Mouse (Mus musculus): ENCODE data around the gene Ppp1r9a. TPM values are rescaled to one million over a fixed set of nuclear protein-coding genes. Genes with fewer than 3 reads are reported as not detected.

Ppp1r9a gene
- polyA plus RNA-seq, 1 experiment from 2014 or later: 37.4 TPM

GRCm38 (mm10) chr6:5075680-5076079 lies 173.0 kb downstream of the Ppp1r9a start:
- Histone ChIP-seq H3K4me1 (ENCODE audit: control insufficient read depth, insufficient read depth, low read length) (no peaks in the 10 kb centered on the region; the same call in 1 of the 2 replicates), H3K4me3 (ENCODE audit: low read depth, low read length) (no peak overlapping the region), H3K27me3 (ENCODE audit: control insufficient read depth, insufficient read depth, low read depth, low read length) (no peaks in the 10 kb centered on the region), H3K4me2 (ENCODE audit: low read length) (no peak overlapping the region), H3K36me3 (ENCODE audit: control insufficient read depth, insufficient read depth, low read length) (no peaks in the 10 kb centered on the region; the same call in 1 of the 2 replicates), H3K9ac (ENCODE audit: low read depth, low read length) (no peak overlapping the region), H3K27ac (ENCODE audit: low read length) (no peak overlapping the region), H3K9me3 (replicated peaks; ENCODE audit: control insufficient read depth, low read length, poor library complexity, severe bottlenecking) (no peaks in the 10 kb centered on the region; the same call in 1 of the 2 replicates)
- ATAC-seq: no peak
- 88% methylated on average over 7 of the region's 7 CpGs for WGBS

DNA sequence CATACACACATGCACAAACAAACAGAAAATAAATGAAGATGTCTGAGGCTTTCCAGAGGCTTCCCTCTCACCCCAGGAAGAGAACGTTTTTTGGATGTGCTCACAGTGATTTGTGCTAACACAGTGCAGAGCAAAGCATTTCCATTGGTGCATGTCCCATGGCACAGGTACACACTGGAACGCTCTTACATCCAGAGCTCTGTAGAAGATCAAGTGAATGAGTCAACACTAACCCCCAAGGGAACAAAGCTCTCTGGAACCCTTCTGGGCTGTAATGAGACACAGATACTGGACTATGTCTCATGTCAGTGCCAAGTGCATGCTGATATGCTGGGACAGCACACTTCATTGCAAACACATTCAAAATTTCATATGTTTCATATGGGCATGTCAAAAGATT lies 175.3 kb downstream of the Ppp1r9a start:
- Histone ChIP-seq H3K27ac (ENCODE audit: low read length) (no peak overlapping the region), H3K4me3 (ENCODE audit: low read depth, low read length) (no peak overlapping the region), H3K27me3 (ENCODE audit: control insufficient read depth, insufficient read depth, low read depth, low read length) (no peaks in the 10 kb centered on the region), H3K36me3 (ENCODE audit: control insufficient read depth, insufficient read depth, low read length) (no peaks in the 10 kb centered on the region; the same call in 1 of the 2 replicates), H3K4me2 (ENCODE audit: low read length) (no peak overlapping the region), H3K9ac (ENCODE audit: low read depth, low read length) (no peak overlapping the region), H3K4me1 (ENCODE audit: control insufficient read depth, insufficient read depth, low read length) (no peaks in the 10 kb centered on the region; the same call in 1 of the 2 replicates), H3K9me3 (replicated peaks; ENCODE audit: control insufficient read depth, low read length, poor library complexity, severe bottlenecking) (no peaks in the 10 kb centered on the region; the same call in 1 of the 2 replicates)
- 75% methylated on average over 2 of the region's 2 CpGs for WGBS
- ATAC-seq: no peak

DNA sequence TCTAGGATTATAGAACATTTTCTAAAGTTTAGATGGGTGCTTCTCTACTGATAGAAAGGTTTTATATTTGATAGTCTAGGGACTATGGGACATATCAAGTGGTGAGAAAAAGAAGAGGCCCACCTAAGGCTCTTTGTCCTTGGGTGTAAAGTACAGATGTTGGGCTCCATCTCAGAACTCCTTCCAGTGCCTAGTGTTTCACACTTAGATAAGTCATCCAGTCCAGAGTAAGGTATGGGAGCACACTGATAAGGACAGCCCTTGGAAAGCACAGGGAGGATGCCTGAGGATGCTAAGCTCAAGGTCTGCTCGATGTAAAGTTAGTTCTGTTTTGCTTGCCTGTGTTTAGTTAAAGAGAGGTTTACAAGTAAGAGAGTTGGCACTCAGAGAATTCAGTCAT lies 176.4 kb downstream of the Ppp1r9a start:
- Histone ChIP-seq H3K9ac (ENCODE audit: low read depth, low read length) (no peak overlapping the region), H3K36me3 (ENCODE audit: control insufficient read depth, insufficient read depth, low read length) (no peaks in the 10 kb centered on the region; the same call in 1 of the 2 replicates), H3K27ac (ENCODE audit: low read length) (no peak overlapping the region), H3K4me2 (ENCODE audit: low read length) (no peak overlapping the region), H3K9me3 (replicated peaks; ENCODE audit: control insufficient read depth, low read length, poor library complexity, severe bottlenecking) (no peaks in the 10 kb centered on the region; the same call in 1 of the 2 replicates), H3K4me1 (ENCODE audit: control insufficient read depth, insufficient read depth, low read length) (no peaks in the 10 kb centered on the region; the same call in 1 of the 2 replicates), H3K27me3 (ENCODE audit: control insufficient read depth, insufficient read depth, low read depth, low read length) (no peaks in the 10 kb centered on the region), H3K4me3 (ENCODE audit: low read depth, low read length) (no peak overlapping the region)
- no peak for ATAC-seq
- WGBS: 85% methylated on average over 1 of the region's 1 CpGs

GRCm38 (mm10) chr6:5080094-5080493 lies 177.4 kb downstream of the Ppp1r9a start:
- 25% methylated on average over 5 of the region's 5 CpGs for WGBS
- Histone ChIP-seq H3K9me3 (replicated peaks; ENCODE audit: control insufficient read depth, low read length, poor library complexity, severe bottlenecking) (no peaks in the 10 kb centered on the region), H3K27ac (ENCODE audit: low read length) (no peak overlapping the region), H3K36me3 (ENCODE audit: control insufficient read depth, insufficient read depth, low read length) (no peaks in the 10 kb centered on the region), H3K9ac (ENCODE audit: low read depth, low read length) (no peak overlapping the region), H3K4me3 (ENCODE audit: low read depth, low read length) (no peak overlapping the region), H3K4me2 (ENCODE audit: low read length) (no peak overlapping the region), H3K4me1 (ENCODE audit: control insufficient read depth, insufficient read depth, low read length) (no peaks in the 10 kb centered on the region; the same call in 1 of the 2 replicates), H3K27me3 (ENCODE audit: control insufficient read depth, insufficient read depth, low read depth, low read length) (no peaks in the 10 kb centered on the region)
- peak; percentile 68; the same call in 1 of the 2 replicates for ATAC-seq

DNA sequence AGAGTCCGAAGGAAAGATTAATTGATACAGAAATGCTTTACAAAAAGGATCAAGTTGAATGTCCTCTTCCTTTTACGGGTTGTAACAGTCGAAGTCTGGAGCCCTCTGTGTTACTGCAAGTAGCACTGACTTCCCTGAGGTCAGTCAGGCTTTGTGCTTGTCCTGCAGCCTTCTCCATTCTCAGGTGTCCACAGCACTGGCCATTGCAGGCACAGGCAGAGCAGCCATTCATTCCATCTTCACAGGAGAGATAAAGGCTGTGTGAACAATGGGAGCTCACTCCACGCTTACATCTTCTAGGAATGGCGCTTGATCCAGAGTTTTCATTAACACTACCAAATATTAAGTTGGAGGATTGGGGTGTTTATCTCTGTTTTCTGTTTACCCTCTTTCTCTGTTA lies 177.8 kb downstream of the Ppp1r9a start:
- Histone ChIP-seq H3K27me3 (ENCODE audit: control insufficient read depth, insufficient read depth, low read depth, low read length) (no peaks in the 10 kb centered on the region), H3K9ac (ENCODE audit: low read depth, low read length) (no peak overlapping the region), H3K4me2 (ENCODE audit: low read length) (no peak overlapping the region), H3K4me3 (ENCODE audit: low read depth, low read length) (no peak overlapping the region), H3K9me3 (replicated peaks; ENCODE audit: control insufficient read depth, low read length, poor library complexity, severe bottlenecking) (no peaks in the 10 kb centered on the region), H3K36me3 (ENCODE audit: control insufficient read depth, insufficient read depth, low read length) (no peaks in the 10 kb centered on the region), H3K4me1 (ENCODE audit: control insufficient read depth, insufficient read depth, low read length) (no peaks in the 10 kb centered on the region; the same call in 1 of the 2 replicates), H3K27ac (ENCODE audit: low read length) (no peak overlapping the region)
- ATAC-seq: no peak
- 25% methylated on average over 5 of the region's 5 CpGs for WGBS

DNA sequence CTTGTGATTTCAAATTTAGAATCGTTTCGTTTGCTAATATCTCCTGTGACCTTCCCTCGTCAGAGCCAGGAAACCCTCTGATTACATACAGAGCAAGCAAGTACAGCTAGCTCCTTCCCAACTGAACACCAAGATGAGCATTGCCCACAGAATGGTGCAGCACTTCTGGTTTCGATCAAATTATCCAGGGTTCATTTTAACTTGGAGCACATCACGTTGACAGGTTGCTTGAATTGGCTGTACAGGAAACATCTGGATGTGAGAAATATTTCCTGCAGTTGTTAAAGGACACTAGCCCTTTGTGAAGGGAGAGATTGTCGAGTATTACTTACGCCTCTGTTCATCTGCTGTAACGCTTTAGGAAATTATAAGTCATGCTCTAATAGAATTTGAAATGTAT lies 178.4 kb downstream of the Ppp1r9a start:
- Histone ChIP-seq H3K4me2 (ENCODE audit: low read length) (no peak overlapping the region), H3K4me3 (ENCODE audit: low read depth, low read length) (no peak overlapping the region), H3K4me1 (ENCODE audit: control insufficient read depth, insufficient read depth, low read length) (no peaks in the 10 kb centered on the region; the same call in 1 of the 2 replicates), H3K27me3 (ENCODE audit: control insufficient read depth, insufficient read depth, low read depth, low read length) (no peaks in the 10 kb centered on the region), H3K36me3 (ENCODE audit: control insufficient read depth, insufficient read depth, low read length) (no peaks in the 10 kb centered on the region), H3K9ac (ENCODE audit: low read depth, low read length) (no peak overlapping the region), H3K27ac (ENCODE audit: low read length) (no peak overlapping the region), H3K9me3 (replicated peaks; ENCODE audit: control insufficient read depth, low read length, poor library complexity, severe bottlenecking) (no peaks in the 10 kb centered on the region)
- ATAC-seq: no peak
- 54% methylated on average over 8 of the region's 8 CpGs for WGBS

GRCm38 (mm10) chr6:5082144-5082543 lies 179.4 kb downstream of the Ppp1r9a start:
- Histone ChIP-seq H3K4me2 (ENCODE audit: low read length) (no peak overlapping the region), H3K9me3 (replicated peaks; ENCODE audit: control insufficient read depth, low read length, poor library complexity, severe bottlenecking) (no peaks in the 10 kb centered on the region), H3K27ac (ENCODE audit: low read length) (no peak overlapping the region), H3K4me1 (ENCODE audit: control insufficient read depth, insufficient read depth, low read length) (no peaks in the 10 kb centered on the region; the same call in 1 of the 2 replicates), H3K4me3 (ENCODE audit: low read depth, low read length) (no peak overlapping the region), H3K9ac (ENCODE audit: low read depth, low read length) (no peak overlapping the region), H3K36me3 (ENCODE audit: control insufficient read depth, insufficient read depth, low read length) (no peaks in the 10 kb centered on the region), H3K27me3 (ENCODE audit: control insufficient read depth, insufficient read depth, low read depth, low read length) (no peaks in the 10 kb centered on the region)
- ATAC-seq: no peak

- no peak overlapping the region for H3K4me2 ChIP-seq (ENCODE audit: low read length)
- H3K36me3 ChIP-seq (ENCODE audit: control insufficient read depth, insufficient read depth, low read length): no peaks in the 10 kb centered on the region
- no peak overlapping the region for H3K27ac ChIP-seq (ENCODE audit: low read length)
- H3K27me3 ChIP-seq (ENCODE audit: control insufficient read depth, insufficient read depth, low read depth, low read length): no peaks in the 10 kb centered on the region
- no peaks in the 10 kb centered on the region; the same call in 1 of the 2 replicates for H3K4me1 ChIP-seq (ENCODE audit: control insufficient read depth, insufficient read depth, low read length)
- 35% methylated on average over 2 of the region's 2 CpGs for WGBS
- H3K4me3 ChIP-seq (ENCODE audit: low read depth, low read length): no peak overlapping the region
- ATAC-seq: no peak
- H3K9me3 ChIP-seq (replicated peaks; ENCODE audit: control insufficient read depth, low read length, poor library complexity, severe bottlenecking): no peaks in the 10 kb centered on the region
- no peak overlapping the region for H3K9ac ChIP-seq (ENCODE audit: low read depth, low read length)
Observed at GRCm38 (mm10) chr6:5082740-5083139, 180.0 kb downstream of the Ppp1r9a start.

DNA sequence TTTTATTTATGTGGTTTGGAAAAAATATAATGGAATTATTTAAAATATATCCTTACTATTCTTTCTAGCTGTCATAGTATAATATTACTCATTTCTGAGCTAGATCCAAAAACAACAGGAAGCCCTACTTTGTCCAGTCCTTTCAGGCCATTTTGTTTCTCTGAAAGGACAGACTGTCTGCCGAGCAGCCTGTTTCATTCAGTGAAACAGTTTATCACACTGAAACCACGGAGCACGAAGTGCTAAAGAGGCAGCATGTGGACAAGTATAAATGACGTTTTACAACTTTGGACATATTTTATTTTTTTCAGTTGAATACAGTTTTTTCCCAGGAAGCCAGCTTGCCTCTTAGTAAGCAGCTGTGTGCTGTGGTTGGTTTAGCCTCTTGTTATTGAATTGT lies 181.2 kb downstream of the Ppp1r9a start:
- ATAC-seq: no peak
- H3K4me3 ChIP-seq (ENCODE audit: low read depth, low read length): no peak overlapping the region
- 37% methylated on average over 4 of the region's 4 CpGs for whole genome bisulfite sequencing
- no peak overlapping the region for H3K4me2 ChIP-seq (ENCODE audit: low read length)
- no peak overlapping the region for H3K9ac ChIP-seq (ENCODE audit: low read depth, low read length)
- H3K9me3 ChIP-seq (replicated peaks; ENCODE audit: control insufficient read depth, low read length, poor library complexity, severe bottlenecking): no peaks in the 10 kb centered on the region
- no peaks in the 10 kb centered on the region for H3K27me3 ChIP-seq (ENCODE audit: control insufficient read depth, insufficient read depth, low read depth, low read length)
- H3K4me1 ChIP-seq (ENCODE audit: control insufficient read depth, insufficient read depth, low read length): no peaks in the 10 kb centered on the region; the same call in 1 of the 2 replicates
- H3K36me3 ChIP-seq (ENCODE audit: control insufficient read depth, insufficient read depth, low read length): no peaks in the 10 kb centered on the region
- no peak overlapping the region for H3K27ac ChIP-seq (ENCODE audit: low read length)

All from midbrain, embryonic 16.5 days (tissue).